Mouse (Mus musculus) induced T-regulatory cell, adult 2 months (primary cell): ENCODE data around the gene Ackr2.
A peak's percentile ranks its signal among the peaks of the same experiment; 100 is the strongest.

ENCODE experiments used
- DNase-seq: peaks from one replicate; pipeline ENCODE4 v3.0.0-alpha.2; 2012; ENCODE audit warnings: low read depth

Gene Ackr2

DNA sequence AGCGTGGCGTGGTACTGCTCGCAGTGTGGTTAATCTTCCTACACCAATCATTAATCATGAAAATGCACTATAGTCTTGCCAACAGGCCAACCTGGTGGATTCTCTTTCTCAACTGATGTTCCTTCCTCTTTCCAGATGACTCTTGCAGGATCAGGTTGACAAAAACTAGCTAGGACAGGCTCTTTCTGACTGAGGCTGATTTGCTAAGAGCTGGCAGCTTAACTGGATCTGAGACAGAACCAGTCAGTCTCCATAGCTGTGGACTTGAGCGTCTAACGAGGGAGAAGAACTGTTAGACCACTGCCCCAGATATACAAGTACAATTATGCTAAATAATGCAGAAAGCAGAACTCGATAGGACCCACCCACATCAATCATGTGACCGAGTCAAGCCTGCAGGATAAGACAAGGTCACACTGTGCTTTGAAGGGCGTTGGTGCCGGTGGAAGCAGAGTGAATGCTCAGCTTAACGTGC is 20.9 kb downstream of the Ackr2 start:
- no peak for DNase-seq

DNA sequence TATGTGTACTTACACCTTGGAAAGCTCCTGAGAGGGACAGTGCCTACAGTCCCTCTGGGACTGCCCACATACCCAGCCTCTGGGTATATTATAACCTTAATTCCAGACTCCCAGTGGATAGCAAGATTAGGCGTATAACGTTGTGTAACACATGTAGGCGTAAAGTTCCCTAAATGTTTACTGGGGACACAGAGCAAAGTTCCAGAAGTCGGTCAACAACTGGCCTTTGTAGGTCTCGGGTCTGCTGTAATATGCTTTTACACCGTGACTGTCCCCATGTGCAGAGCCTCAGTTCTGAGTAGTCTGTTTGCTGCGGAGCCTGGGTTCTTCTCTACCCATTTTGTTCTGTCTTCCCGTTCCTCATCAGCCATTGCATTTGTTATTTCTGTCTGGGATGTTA is 25.3 kb downstream of the Ackr2 start:
- DNase-seq: no peak

DNA sequence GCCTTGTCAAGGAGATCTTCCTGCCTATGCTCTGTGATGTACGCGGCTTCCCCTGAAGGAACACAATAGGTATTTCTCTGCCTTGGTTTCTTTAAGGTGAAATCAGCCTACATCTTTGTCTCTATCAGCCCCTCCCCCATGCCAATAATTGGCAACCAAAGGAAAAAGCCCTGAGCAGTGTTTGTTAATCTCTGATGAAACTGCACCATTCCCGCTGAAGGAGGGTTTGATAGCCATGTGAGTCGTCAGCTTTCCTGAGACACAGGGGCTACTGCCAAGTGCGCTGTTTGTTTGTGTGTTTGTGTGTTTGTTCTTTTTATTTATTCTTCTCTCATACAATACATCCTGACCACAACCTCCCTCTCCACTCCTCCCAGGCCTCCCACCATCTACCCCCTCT is 25.8 kb downstream of the Ackr2 start:
- no peak for DNase-seq

DNA sequence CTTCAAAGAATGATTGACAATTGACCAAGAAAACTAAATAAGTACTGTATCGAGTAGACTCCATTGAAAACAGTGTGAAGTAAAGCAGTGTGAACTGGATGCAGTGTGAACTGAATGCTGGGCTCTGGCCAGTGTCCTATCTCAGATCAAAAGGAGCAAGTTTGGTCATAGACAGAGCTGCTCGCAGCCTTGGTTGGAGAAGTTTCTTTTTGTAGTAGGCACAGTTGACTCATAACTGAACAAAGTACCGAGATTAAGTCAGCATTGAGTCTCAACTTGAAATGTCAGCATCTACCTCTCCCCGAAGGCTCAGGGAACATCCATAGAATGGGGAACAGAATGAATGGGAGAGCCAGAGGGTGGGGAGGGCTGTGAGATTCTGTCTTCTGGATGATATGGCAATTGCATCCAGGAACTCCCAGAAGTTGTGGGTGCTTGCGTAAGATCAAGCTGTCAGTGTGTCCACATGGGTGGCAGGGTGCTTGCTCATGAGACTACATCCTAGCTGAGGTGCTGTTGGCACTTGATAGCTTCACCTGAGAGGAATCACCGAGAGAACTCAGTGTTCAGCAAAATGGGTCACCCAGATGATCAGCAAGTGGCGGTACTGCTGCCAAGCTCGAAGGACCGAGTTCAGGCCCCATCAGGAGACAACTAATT is 26.9 kb downstream of the Ackr2 start:
- peak; percentile 57 for DNase-seq

DNA sequence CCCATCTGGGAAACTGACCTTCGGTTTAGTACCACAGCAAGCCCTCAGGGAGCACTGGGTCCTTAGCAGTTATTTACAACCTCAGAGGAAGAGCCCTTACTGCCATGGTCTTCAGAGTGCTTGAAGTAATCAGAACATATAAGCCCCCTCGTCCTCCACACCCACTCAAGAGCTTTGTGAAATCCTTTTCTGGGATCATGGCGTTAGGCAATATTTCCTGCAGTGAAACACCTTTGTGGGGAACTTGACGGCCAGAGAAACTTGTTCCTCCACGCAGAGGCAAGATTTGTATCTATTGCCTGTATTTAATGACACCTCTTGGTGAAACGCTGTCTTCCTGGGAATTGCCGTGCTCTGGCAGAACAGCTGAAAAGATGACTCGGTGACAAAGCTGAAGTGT is 27.8 kb downstream of the Ackr2 start:
- DNase-seq: peak; percentile 12

DNA sequence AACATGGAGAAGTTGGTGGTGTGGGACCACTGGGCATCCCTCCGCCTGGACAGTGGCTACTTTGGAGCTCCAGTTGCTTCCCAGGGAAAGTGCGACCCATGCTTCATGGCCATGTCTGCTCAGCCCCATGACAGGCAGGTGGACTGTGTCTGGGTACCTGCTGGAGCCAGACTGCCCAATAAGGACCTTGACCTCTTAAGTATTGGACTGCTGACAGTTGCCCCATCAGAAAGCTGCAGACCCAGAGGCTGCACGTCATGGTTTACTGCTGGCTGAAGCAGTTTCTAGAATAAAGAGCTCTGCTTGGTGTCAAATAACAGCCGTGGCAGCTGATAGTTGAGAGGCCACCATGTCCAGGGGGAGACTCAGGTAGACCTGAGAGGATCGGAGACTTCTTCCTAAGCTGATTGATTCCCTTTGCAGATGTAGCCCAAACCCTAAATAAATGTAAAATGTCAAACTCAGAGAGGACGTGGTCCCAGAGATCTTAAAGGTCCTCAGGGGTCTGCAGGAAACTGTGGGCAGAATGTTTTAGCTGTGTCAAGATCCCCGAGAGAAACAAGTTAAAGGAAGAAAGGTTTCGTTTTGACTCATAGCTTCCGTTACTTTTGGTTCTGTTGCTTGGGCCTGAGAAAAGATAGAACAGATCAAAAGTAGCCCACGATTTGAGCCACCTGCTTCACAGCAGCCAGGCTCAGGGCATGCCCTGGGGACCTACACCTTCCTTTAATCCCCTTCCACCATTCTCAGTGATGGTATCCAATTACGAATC is 28.7 kb downstream of the Ackr2 start:
- DNase-seq: peak; percentile 88

DNA sequence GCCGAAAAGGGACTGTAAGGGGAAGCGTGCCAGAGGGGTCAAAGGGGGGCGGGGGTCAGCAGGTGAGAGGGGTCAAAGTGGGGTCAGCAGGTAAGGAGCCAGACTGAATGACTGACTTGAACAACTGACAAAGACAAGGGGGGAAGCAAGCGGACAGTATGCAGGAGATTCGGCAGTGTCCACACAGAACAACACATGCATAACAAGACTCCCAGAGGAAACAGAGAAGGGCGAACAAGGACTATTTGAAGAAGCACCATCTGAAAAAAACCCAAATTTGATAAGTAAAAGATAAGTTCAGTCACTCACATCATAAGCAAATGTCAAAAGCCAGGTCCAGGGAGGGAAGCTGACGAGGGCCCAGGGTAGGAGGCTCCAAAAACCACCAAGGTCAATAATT is 29.6 kb downstream of the Ackr2 start:
- peak; percentile 30 for DNase-seq

DNA sequence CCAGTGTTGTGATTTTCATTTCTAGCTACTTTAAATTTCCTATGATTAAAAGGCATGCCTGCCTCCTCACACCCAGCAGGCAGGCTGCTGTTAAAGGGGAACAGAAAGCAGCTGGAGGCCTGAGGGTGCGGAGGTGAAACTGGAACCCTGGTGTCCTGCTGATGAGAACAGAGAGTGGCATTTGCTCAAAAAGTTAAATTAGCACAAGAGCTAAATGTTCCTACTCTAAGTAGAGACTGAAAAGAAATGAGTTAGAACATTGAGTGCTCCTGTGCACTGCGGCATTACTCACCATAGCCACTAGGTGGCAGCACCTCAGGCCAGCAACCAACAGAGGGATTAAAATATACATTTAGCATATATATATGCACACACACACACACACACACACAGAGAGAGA is 30.3 kb downstream of the Ackr2 start:
- peak; percentile 79 for DNase-seq

DNA sequence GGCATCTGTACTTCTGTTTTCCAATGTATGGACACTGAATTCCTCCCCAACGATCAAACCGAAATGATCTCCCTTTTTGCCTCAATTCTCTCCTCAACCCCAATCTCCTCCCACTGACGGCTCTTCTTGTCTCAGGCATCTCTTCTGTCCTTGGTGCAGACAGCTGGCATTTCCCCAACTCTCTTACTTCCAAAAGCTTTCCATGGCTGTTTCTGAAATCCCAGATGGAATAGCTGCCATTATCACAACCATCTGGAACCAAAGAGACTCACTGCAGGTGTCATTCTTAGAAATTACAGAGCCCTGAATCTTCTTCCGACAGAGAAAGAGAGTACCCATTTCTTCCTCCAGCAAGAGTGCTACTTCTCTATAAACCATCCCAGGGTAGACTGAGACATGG is 36.7 kb downstream of the Ackr2 start:
- DNase-seq: no peak

DNA sequence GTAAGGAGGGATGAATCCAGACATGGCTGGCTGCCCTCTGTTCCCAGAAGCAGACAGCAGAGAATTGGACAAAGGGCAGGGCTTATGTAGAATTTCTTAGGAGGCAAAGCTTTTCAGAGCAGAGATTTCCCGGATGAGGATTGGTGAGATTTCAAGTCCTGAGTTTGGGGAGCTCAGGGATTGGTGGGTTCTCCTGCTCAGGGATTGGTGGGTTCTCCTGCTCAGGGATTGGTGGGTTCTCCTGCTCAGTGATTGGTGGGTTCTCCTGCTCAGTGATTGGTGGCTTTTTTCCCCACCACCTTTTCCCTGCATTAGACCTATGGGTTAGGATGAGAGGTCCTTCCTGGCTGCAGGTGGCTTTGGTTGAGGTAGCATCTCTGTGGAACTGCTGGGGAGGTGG is 38.8 kb downstream of the Ackr2 start:
- no peak for DNase-seq

DNA sequence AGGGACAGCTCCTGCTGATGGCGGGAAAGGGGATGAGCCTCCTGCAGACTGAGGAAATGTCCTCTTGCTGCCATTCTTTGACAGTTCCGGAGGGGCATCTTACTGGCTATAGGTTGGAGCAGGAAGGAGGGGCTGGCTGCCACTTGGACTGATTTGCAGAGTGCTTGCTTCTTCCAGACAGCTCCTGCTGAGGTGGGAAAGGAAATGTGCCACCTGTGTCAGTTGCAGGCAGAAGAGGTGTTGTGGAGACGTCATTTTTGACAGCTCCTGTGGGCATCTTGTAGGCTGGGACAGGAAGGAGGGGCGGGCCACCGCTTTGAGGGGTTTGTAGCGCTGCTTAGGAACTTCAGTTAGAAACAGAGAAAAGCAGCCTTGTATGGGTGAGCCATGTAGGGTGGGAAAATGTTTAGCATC is 39.3 kb downstream of the Ackr2 start:
- DNase-seq: peak; percentile 49

DNA sequence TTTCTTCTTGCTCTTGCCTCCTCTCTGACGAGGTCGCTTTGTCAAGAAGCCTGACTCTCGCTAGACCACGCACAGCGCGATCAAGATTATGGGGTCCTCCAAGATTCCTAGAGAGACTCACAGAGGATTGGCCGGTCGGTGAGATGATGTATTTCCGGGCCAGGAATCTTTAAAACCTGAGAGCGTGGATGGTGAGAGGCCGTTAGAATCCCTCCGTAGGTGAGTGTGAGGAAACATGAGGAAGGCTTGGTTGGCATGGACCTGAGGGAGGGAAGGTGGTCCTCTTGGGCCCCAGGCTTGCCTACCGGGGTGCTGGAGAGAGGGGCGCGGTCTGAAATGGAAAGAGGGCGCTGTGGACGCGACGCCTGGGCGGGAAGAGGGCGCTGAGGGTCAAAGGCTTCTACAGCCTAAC is 39.8 kb downstream of the Ackr2 start:
- DNase-seq: peak; percentile 27

DNA sequence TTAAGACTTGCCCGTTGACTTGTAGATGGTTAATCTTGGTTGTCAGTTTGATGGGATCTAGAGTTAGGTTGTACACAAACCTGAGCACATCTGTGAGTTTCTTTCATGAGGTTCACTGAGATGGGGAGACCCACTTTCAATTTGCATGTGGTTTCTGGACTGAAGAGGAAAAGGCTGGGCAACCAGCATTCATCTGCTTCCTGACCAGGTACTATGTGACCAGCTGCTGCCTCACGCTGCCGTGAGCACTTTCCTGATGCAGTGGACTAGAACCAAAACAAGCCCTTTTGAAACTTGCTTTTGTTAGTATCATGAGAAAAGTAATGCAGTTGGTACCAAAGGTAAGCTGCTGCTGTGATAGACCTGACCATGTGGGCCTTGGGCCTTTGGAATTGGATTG is 44.9 kb downstream of the Ackr2 start:
- no peak for DNase-seq

DNA sequence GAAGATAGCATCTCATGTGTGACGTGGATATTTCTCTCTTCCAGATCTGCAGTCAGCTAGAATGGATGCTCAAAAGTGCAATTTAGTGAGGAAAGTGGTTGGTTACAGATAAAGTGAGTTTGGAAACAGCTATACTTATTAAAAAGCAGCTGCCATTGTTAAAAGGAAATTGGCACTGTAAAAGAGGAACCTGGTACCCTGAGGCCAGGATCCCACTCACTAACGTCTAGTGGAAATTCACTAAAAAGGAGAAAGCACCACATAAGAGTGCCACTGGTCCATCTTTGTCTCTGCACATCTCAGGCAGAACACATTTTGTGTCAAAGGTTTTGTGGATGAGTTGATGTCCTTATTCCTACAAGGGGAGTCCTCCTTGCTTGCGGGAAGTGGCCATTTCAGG is 45.5 kb downstream of the Ackr2 start:
- no peak for DNase-seq

DNA sequence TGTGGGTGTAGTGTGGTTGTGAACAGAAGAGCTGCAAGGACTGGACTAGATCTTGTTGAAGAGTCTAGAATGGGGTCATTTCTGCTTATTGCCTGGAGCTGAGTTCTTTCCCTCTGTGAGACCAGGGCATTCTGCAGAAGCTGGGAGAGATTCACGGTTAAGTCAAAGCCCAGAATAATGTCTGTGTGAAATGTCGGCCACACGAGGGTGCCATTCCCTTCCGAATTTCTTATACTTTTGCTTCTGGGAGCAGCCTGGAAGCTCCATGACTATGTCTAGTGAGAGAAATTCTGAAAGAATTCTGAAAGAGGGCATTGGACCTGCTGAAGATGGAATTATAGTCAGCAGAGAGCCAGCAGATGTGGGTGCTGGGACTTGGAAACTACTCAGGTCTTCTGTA is 49.6 kb downstream of the Ackr2 start:
- DNase-seq: no peak

DNA sequence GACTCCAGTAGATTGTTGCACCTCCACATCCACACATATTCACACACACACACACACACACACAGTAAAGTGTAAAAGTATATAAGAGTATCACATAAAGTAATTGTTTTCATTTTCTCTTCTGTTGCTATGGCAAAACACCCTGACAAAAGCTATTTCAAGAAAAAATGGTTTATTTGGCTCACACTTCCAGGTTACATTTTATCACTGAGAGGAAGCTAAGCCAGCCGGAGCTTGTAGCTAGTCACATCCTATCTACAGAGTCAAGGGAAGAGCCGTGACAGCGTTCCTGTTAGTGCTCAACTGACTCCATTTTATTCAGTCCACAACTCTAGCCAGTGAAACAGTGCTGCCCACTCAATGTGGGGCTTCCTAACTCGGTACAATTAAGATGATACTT is 50.3 kb downstream of the Ackr2 start:
- no peak for DNase-seq

DNA sequence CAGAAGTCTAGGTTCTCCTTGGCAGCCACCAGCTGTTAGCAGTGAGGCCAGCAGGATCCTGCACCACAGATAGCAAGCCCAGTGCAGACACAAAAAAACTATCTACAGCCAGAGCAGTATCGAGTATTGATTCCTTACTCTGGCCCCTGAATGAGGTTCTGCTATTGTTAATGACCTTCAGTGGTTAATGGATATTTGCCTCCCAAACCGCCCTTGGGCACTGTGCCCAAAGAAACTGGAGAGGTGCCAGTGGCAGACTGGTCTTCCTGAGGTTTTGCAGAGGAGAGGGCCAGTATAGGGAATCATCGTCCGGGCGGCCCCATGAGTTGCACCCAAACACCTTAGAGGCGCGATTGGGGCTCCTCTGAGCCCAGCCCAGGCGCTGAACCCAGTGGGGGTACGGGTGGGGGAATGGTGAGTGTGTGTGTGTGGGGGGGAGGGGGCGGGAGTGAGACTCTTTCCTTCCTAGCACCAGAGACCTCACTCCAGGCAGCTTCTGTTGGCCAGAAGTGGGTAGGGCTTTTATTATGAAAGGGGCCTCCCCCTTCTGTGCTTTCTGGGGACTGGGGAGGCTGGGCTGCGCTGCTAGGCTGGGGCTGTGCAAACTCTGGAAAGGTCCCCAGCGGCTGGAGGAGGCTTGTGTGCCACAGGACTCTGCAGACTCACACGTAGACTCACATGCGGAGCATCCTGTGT is 52.4 kb downstream of the Ackr2 start, which contains the start of gene Fam198a:
TSS of gene Fam198a (plus strand) at position 571 of the 696 bp plus-strand sequence.
- DNase-seq: no peak

DNA sequence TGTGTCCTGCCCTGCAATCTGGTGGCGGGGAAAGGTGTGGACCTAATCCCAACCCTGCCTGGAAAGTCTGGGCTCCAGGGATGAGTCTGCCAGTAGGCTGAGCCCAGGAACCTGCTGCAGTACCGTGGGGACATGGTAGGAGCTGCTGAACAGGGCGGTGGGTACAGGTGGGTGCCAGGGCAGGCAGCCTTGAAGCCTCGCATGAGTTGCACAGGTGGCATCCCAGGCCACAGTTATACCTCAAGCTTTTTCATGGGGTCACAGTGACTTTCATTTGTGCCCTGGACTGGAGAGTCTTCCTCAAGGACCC is 52.9 kb downstream of the Ackr2 start:
- no peak for DNase-seq

DNA sequence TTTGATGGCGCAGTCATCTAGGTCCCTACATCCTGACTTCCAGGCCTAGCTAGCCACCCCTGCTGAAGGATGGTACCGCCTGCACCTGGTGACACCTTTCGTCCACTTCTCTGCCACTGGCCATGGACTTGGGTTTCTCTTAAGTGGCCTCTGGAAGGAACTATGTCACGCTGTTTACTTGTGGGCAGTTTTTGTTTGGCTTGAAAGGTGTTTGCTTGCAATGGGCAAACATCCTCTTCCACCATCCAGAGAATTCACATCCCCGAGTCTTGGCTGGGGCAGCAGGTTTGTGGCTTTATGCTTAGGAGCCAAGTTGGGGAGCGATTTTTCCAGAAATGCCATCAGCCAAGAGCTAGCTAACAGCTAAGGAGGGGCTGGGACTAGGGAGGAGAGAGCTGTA is 54.4 kb downstream of the Ackr2 start:
- no peak for DNase-seq

DNA sequence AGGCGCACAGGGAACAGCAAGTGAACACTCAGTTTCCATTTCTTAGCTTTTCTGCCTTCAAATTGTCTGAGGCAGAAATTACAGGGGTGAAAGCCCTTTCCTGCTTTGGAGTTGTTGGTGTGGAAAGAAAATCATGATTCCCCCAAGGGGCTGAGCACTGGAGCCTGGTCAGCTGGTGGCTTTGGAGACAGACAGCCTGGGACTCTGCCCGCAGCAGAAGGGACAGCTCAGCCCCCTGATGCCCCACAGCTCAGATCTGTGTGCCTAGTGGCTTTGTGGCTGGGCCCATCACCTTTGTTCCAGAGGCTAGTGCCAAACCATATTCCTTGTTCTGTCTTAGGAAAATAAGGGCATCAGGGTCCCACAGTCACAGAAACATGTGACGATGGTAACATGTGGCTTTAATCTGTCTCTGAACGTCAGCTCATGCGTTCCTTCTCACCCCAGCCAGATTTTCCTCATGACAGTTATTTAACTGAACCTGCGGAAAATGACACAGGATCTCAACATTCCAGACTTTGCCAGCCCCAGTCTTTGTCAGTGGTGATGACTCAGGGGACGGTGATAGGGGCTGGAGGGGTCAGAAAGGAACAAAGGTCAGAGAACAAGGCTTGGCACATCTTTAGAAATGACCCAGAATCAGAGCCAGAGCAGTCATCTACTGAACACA is 61.9 kb downstream of the Ackr2 start:
- no peak for DNase-seq
